Mouse (Mus musculus) lung, postnatal 0 days (tissue): ENCODE measurements around the gene Zfp831.
A peak's percentile ranks its signal among the peaks of the same experiment; 100 is the strongest.

ENCODE experiments used
- CTCF ChIP-seq: IDR thresholded peaks from 2 replicates; pipeline ENCODE4 v1.5.1; 2016; ENCODE audit warnings: antibody characterized with exemption, mild to moderate bottlenecking
- EP300 ChIP-seq: IDR thresholded peaks from 2 replicates; pipeline ENCODE4 v1.6.1; 2016; ENCODE audit warnings: antibody characterized with exemption, mild to moderate bottlenecking, control low read depth

DNA sequence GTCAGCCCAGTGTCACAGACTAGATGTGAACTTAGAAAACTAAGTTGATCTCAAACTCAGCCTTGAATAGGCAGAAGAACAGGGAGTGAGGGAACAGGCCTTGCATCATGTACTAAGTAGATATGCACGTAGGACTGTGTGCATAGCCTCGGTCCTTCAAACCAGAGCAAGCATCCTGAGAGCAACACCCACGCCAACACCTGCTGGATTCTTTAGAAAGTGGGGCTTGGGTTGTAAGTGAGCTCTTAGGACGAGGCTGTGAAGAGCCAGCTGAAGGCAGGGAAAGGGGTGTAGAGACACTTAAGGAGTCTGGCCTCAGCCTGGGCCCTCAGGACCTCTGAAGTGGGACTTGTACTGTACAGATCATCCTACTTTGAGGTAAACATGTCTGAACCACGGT, 12.0 kb downstream of the Zfp831 start:
- no peak; the same call in 1 of the 2 replicates for TF ChIP-seq CTCF
- peak; percentile 92 for TF ChIP-seq EP300
